Mouse (Mus musculus): ENCODE measurements around the gene Dhx16. TPM values are rescaled to one million over a fixed set of nuclear protein-coding genes. Genes with fewer than 3 reads are reported as not detected.
"Not testable (repeated sequence)": the region's sequence is repeated elsewhere in the genome, so short reads cannot be mapped to it uniquely, and the experiment has no call there.

Dhx16 gene
- polyA plus RNA-seq, 1 experiment from 2014 or later, result 30.8 TPM

DNA sequence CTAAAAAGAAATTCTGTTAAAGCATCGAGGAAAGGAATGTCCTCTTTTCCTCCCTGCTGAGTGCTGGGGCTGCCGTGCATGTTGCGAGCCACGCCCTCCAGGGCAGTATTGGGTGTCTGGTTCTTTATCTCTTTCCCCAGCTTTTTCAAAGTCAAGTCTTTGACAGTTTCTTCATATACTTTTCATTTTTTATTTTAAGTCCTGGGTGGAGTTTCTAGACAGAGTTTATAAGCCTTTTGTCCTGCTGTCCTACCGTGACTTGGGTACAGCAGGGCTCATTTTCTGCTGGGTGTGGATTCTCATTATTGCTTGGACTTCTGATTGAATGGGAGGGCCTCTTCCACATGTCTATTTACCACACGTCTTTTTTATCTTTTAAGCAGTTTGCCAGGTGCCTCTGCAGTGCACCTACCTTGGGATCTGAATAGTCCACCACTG is 40.3 kb downstream of the Dhx16 start:
- Histone ChIP-seq H3K4me1 (replicated peaks) (peaks cover 44% of the 10 kb centered on the region), H3K27me3 (no peaks in the 10 kb centered on the region), H3K27ac (replicated peaks) (peak overlapping the region; percentile 98), H3K9me3 (no peaks in the 10 kb centered on the region), H3K36me3 (peaks cover 15% of the 10 kb centered on the region), H3K9ac (peak overlapping the region; percentile 55), H3K4me2 (peak overlapping the region; percentile 78), H3K4me3 (peak overlapping the region; percentile 55)
- 38% methylated on average over 6 of the region's 6 CpGs for WGBS
- ATAC-seq (ENCODE audit: low FRiP score, low read depth), result no peak

DNA sequence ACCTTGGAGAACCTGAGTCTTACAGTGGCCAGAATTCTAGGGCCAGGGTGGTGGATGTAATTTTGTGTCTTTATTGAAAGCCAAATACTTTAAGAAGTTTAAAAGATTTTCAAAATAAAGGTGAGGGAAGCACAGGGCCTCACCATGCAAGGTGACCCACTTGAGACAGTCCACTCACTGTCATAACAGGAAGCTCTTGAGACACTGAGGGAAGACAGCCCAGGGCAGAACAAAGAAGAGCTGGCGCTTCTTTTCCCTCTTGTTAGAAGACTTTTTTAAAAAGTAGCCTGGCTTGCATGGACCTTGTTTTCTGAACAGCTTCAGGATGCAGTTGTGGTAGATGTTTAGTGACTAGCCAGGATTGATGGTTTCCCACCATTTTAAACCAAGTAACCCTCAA is 40.8 kb downstream of the Dhx16 start:
- peak overlapping the region; percentile 55 for H3K4me3 ChIP-seq
- 0 out of 2 replicates have a peak overlapping the region, but pooled peaks have one; percentile 55 for H3K9ac ChIP-seq
- H3K4me2 ChIP-seq, result peak overlapping the region; percentile 78
- no peaks in the 10 kb centered on the region for H3K27me3 ChIP-seq
- peaks cover 20% of the 10 kb centered on the region for H3K36me3 ChIP-seq
- H3K9me3 ChIP-seq, result no peaks in the 10 kb centered on the region
- peaks cover 39% of the 10 kb centered on the region for H3K4me1 ChIP-seq (replicated peaks)
- ATAC-seq (ENCODE audit: low FRiP score, low read depth), result no peak
- 76% methylated on average over 1 of the region's 1 CpGs for WGBS
- peak overlapping the region; percentile 98 for H3K27ac ChIP-seq (replicated peaks)

DNA sequence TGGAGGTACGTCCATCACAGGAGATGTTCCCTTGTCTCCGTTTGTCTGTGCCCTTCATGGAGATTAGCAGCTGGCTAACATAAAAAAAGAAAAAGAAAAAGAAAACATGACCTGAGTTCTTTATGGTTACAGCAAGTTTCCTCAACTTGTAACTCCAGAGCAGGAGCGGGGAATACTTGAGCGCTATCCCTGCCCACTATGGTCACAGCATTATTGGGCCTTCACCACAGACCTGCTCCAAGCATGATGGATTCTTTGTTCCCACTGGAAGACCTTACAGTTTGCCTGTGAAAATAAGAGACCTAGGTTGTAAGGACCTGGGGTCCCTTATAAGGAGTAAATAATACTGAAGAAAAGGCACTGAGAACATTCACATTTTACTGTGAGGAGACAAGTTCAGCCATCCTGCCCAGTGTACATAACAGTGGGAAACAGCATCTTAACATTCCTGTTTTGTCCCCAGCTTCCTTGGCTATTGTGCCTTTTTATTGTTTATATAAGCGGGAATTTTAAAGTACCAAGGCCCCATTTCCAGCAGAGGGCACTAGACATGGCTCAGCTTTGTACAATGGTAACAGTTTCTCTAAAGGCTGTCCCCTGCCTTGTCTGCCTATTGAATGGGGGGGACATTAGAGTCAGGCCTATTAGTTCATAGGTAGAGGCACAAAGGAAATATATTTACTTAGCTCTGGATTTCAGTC is 41.4 kb downstream of the Dhx16 start:
- Histone ChIP-seq H3K27ac (replicated peaks) (peak overlapping the region; percentile 98), H3K4me2 (peak overlapping the region; percentile 78), H3K9me3 (no peaks in the 10 kb centered on the region), H3K36me3 (peaks cover 25% of the 10 kb centered on the region), H3K27me3 (no peaks in the 10 kb centered on the region), H3K4me1 (replicated peaks) (peaks cover 35% of the 10 kb centered on the region), H3K4me3 (no peak overlapping the region), H3K9ac (no peak overlapping the region)
- ATAC-seq (ENCODE audit: low FRiP score, low read depth), result no peak
- 69% methylated on average over 5 of the region's 5 CpGs for WGBS

DNA sequence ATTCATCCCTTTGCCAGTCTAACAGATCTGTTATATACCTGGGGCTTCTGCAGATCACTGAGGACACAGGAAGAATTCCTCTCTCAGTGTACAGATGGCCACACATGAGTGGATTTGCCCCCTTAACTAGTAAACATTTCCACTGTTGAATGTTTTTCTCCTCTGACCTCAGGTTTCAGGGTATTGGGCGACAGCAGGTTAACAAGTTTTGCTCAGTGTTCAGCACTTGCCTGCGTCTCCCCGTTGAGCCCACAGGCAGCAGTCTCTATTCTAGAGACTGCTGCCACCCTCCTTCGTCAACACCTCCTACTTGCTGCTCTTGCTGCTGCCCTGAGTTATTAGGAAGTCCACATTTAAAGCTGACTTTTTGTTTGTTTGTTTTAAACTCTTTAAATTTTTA is 42.1 kb downstream of the Dhx16 start:
- WGBS, result 81% methylated on average over 4 of the region's 4 CpGs
- ATAC-seq (ENCODE audit: low FRiP score, low read depth), result no peak
- Histone ChIP-seq H3K4me3 (no peak overlapping the region), H3K4me2 (no peak overlapping the region), H3K4me1 (replicated peaks) (peaks cover 35% of the 10 kb centered on the region), H3K27me3 (no peaks in the 10 kb centered on the region), H3K27ac (replicated peaks) (peak overlapping the region; percentile 98), H3K9me3 (no peaks in the 10 kb centered on the region), H3K9ac (no peak overlapping the region), H3K36me3 (peaks cover 32% of the 10 kb centered on the region)

GRCm38 (mm10) chr17:35922566-35922965 is 42.9 kb downstream of the Dhx16 start:
- H3K4me3 ChIP-seq, result no peak overlapping the region
- 88% methylated on average over 3 of the region's 3 CpGs for WGBS
- H3K4me1 ChIP-seq (replicated peaks), result peaks cover 35% of the 10 kb centered on the region
- H3K4me2 ChIP-seq, result no peak overlapping the region
- no peak overlapping the region for H3K9ac ChIP-seq
- H3K9me3 ChIP-seq, result no peaks in the 10 kb centered on the region
- H3K36me3 ChIP-seq, result peaks cover 38% of the 10 kb centered on the region
- no peak for ATAC-seq (ENCODE audit: low FRiP score, low read depth)
- H3K27me3 ChIP-seq, result no peaks in the 10 kb centered on the region
- H3K27ac ChIP-seq (replicated peaks), result 0 out of 2 replicates have a peak overlapping the region, but pooled peaks have one; percentile 15

- H3K36me3 ChIP-seq, result peaks cover 45% of the 10 kb centered on the region
- peaks cover 35% of the 10 kb centered on the region for H3K4me1 ChIP-seq (replicated peaks)
- H3K27ac ChIP-seq (replicated peaks), result no peak overlapping the region
- no peak overlapping the region for H3K9ac ChIP-seq
- H3K9me3 ChIP-seq, result no peaks in the 10 kb centered on the region
- H3K4me2 ChIP-seq, result no peak overlapping the region
- no peaks in the 10 kb centered on the region for H3K27me3 ChIP-seq
- H3K4me3 ChIP-seq, result no peak overlapping the region
- WGBS, result 94% methylated on average over 4 of the region's 4 CpGs
- no peak for ATAC-seq (ENCODE audit: low FRiP score, low read depth)
These were observed 43.7 kb downstream of the Dhx16 start for GRCm38 (mm10) chr17:35923281-35923680.

- Histone ChIP-seq H3K9ac (no peak overlapping the region), H3K4me2 (no peak overlapping the region), H3K27me3 (no peaks in the 10 kb centered on the region), H3K4me1 (replicated peaks) (peaks cover 2% of the 10 kb centered on the region), H3K9me3 (no peaks in the 10 kb centered on the region), H3K4me3 (no peak overlapping the region), H3K36me3 (peaks cover 72% of the 10 kb centered on the region), H3K27ac (replicated peaks) (no peak overlapping the region)
- ATAC-seq (ENCODE audit: low FRiP score, low read depth), result no peak
- WGBS, result 64% methylated on average over 1 of the region's 1 CpGs
These were observed 47.9 kb downstream of the Dhx16 start for GRCm38 (mm10) chr17:35927471-35927870.

- H3K27me3 ChIP-seq, result no peaks in the 10 kb centered on the region
- no peak overlapping the region for H3K4me3 ChIP-seq
- WGBS, result 95% methylated on average over 2 of the region's 2 CpGs
- peaks cover 61% of the 10 kb centered on the region for H3K36me3 ChIP-seq
- no peaks in the 10 kb centered on the region for H3K4me1 ChIP-seq (replicated peaks)
- no peak overlapping the region for H3K27ac ChIP-seq (replicated peaks)
- no peaks in the 10 kb centered on the region for H3K9me3 ChIP-seq
- H3K4me2 ChIP-seq, result no peak overlapping the region
- no peak overlapping the region for H3K9ac ChIP-seq
- no peak for ATAC-seq (ENCODE audit: low FRiP score, low read depth)
These were observed 49.9 kb downstream of the Dhx16 start for GRCm38 (mm10) chr17:35929534-35929933.

- Histone ChIP-seq H3K36me3 (peaks cover 50% of the 10 kb centered on the region), H3K27me3 (no peaks in the 10 kb centered on the region), H3K9me3 (no peaks in the 10 kb centered on the region), H3K4me3 (no peak overlapping the region), H3K4me1 (replicated peaks) (no peaks in the 10 kb centered on the region), H3K4me2 (no peak overlapping the region), H3K27ac (replicated peaks) (no peak overlapping the region), H3K9ac (no peak overlapping the region)
- ATAC-seq (ENCODE audit: low FRiP score, low read depth), result 0 out of 2 replicates have a peak, but pooled peaks have one; percentile 21
- WGBS, result 97% methylated on average over 12 of the region's 12 CpGs
These were observed 51.0 kb downstream of the Dhx16 start for GRCm38 (mm10) chr17:35930627-35931026.

DNA sequence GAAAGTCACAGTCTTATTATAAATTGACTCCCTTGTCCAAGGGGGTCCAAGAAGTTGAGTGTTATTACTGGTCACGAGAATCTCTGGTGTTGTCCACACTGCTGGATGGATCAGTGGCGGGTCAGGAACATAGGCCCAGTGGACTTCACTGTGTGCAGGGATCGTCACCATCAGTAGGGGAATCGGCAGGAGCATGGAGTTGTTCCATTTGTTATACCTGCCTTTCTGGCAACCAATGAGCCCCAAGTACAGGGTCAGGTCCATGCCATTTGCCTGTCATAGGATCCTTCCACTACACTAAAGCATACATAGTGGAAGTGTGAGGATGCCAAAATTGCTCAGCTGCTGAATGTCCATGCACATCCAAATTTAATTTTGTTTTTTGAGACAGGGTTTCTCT is 53.0 kb downstream of the Dhx16 start:
- WGBS, result 89% methylated on average over 4 of the region's 4 CpGs
- no peaks in the 10 kb centered on the region for H3K4me1 ChIP-seq (replicated peaks)
- ATAC-seq (ENCODE audit: low FRiP score, low read depth), result no peak
- no peak overlapping the region for H3K9ac ChIP-seq
- no peaks in the 10 kb centered on the region for H3K27me3 ChIP-seq
- no peaks in the 10 kb centered on the region for H3K9me3 ChIP-seq
- peaks cover 34% of the 10 kb centered on the region for H3K36me3 ChIP-seq
- no peak overlapping the region for H3K4me3 ChIP-seq
- H3K4me2 ChIP-seq, result no peak overlapping the region
- no peak overlapping the region for H3K27ac ChIP-seq (replicated peaks)

DNA sequence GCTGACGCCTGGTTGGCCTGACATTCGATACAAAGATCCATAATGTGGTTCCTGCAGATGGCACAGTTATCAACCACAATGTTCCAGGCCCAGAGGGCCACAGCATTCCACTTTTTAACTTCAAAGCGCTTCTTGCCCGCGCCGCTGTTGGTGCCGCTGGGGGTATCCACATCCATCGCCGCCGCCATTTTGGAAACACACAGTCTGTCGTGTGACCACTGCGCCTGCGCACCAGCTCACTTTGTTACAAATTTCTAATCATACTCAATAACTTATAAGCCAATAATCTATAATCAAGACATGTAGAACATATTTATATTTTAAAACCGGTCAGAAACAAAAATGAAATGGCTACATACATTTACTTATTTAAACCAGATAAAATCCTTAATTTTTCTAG is 56.1 kb downstream of the Dhx16 start:
- 87% methylated on average over 14 of the region's 14 CpGs for WGBS
- not testable (repeated sequence) for ATAC-seq (ENCODE audit: low FRiP score, low read depth); H3K4me3 ChIP-seq; H3K4me1 ChIP-seq (replicated peaks); H3K27me3 ChIP-seq; H3K36me3 ChIP-seq; H3K9ac ChIP-seq; H3K9me3 ChIP-seq; H3K4me2 ChIP-seq; H3K27ac ChIP-seq (replicated peaks)

- Histone ChIP-seq H3K4me1 (replicated peaks) (no peaks in the 10 kb centered on the region), H3K27ac (replicated peaks) (no peak overlapping the region), H3K4me2 (no peak overlapping the region), H3K9ac (no peak overlapping the region), H3K4me3 (no peak overlapping the region), H3K27me3 (no peaks in the 10 kb centered on the region), H3K36me3 (no peaks in the 10 kb centered on the region), H3K9me3 (no peaks in the 10 kb centered on the region)
- ATAC-seq (ENCODE audit: low FRiP score, low read depth), result peak; percentile 84; the same call in 1 of the 2 replicates
- WGBS, result 52% methylated on average over 2 of the region's 2 CpGs
These were observed 58.2 kb downstream of the Dhx16 start for GRCm38 (mm10) chr17:35937700-35938348.

Data from hindbrain, embryonic 15.5 days (tissue).